Mouse (Mus musculus): ENCODE measurements around the gene Dgka. TPM values are rescaled to one million over a fixed set of nuclear protein-coding genes. Genes with fewer than 3 reads are reported as not detected.
A peak's percentile ranks its signal among the peaks of the same experiment; 100 is the strongest.

The Dgka gene
- polyA plus RNA-seq (2015; fragmentation: Nextera tagmentation; extraction: Ambion mirVana): 26.0 and 26.4 TPM in 2 replicates

DNA sequence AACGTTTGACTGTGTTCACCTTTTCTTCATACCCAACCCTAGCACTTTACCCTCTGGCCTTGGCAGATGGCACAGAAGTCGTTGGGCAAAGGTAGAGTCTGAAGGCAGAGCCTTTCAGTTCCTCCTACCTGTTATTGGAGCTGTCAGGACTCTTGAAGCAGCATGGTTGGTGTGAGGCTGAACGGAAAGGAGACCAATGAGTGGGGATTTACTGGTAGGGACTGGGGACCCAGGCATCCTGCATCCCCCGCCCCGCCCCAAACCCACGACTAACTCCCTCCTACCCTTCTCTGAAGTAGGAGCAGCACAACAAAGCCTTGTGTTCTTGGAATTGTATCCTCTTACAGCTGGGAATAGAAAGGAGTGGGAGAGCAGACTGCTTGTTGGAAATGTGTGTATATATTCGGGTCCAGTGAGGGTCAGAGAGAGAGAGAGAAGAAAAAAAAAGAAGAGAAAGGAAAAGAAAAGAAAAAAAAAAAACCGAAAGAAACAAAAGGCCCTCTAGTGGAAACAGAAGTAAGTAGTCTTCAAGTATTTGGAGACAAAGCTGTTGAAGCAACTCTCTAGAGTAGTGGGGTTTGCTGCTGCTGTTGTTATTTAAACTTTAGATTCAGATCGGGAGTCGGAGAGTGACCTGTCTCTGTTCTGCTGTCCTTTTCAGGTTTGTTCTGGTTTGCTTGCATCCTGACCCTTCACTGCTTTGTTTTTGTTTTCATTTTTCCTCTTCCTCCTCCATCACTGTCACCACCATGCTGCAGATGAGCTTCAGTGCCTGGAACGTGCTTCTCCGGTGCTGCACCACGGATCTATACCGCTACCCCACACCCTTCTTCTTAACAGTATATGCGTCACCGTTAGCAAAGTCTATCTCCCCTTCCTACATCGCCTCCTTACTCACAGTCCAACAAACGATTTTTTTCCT is at the start of gene Dgka:
TSS of gene Dgka (minus strand) at position 176 of the 922 bp plus-strand sequence.
- Histone ChIP-seq H3K27me3 (0 out of 2 replicates have a peak, but pooled peaks cover 4% of the 10 kb centered on the region), H3K9me3 (no peaks in the 10 kb centered on the region), H3K27ac (peak within 1 kb of the TSS; percentile 79), H3K4me3 (peak within 1 kb of the TSS; percentile 66), H3K4me1 (peaks cover 33% of the 10 kb centered on the region), H3K4me2 (peak within 1 kb of the TSS; percentile 63), H3K36me3 (no peaks in the 10 kb centered on the region), H3K9ac (peak within 1 kb of the TSS; percentile 62)
- ATAC-seq (ENCODE audit: insufficient number of reproducible peaks, low FRiP score, low TSS enrichment, low read depth): no peak
- 25% methylated on average over 18 of the region's 18 CpGs for WGBS

DNA sequence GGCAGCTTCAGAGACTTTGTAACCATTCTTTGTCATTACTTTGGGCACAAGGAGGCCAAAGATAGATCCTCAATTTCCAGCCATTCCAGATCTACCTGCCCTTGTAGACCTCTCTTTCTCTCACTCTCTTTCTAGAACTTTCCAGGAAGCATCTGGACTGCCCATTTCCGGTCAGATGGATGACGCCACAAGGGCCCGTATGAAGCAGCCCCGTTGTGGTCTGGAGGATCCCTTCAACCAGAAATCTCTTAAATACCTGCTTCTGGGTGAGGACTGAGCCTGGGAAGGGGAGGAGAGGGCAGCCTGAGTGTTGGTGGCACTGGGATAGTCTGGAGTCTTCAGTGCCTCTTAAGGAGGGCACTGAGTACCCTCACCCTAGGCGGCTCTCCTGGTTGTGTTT is 49.7 kb upstream of the Dgka start:
- peaks cover 13% of the 10 kb centered on the region for H3K36me3 ChIP-seq
- no peak for ATAC-seq (ENCODE audit: insufficient number of reproducible peaks, low FRiP score, low TSS enrichment, low read depth)
- H3K9ac ChIP-seq: no peak overlapping the region
- H3K27ac ChIP-seq: no peak overlapping the region
- H3K9me3 ChIP-seq: no peaks in the 10 kb centered on the region
- 87% methylated on average over 5 of the region's 5 CpGs for WGBS
- no peaks in the 10 kb centered on the region for H3K4me1 ChIP-seq
- no peak overlapping the region for H3K4me2 ChIP-seq
- H3K27me3 ChIP-seq: no peaks in the 10 kb centered on the region
- no peak overlapping the region for H3K4me3 ChIP-seq

DNA sequence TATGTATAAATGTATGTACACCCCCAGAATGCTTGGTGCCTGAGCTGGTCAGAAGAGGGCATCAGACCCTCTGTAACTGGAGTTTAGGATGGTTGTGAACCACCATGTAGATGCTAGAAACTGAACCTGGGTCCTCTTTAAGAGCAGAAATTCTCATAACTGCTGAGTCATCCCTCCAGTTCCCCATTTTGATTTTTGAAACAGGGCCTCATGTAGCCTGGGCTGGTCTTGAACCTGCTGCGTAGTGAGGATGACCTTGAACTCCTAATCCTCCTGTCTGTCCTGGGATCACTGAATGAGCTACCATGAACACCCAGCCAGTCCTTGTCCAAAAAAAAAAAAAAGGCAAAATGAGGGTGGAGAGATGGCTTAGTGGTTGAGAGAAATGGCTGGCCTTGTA is 48.6 kb upstream of the Dgka start:
- Histone ChIP-seq H3K4me2 (no peak overlapping the region), H3K36me3 (peaks cover 3% of the 10 kb centered on the region), H3K4me3 (no peak overlapping the region), H3K9me3 (no peaks in the 10 kb centered on the region), H3K27me3 (no peaks in the 10 kb centered on the region), H3K9ac (no peak overlapping the region), H3K27ac (no peak overlapping the region), H3K4me1 (no peaks in the 10 kb centered on the region)
- no peak for ATAC-seq (ENCODE audit: insufficient number of reproducible peaks, low FRiP score, low TSS enrichment, low read depth)
- 96% methylated on average over 1 of the region's 1 CpGs for WGBS

DNA sequence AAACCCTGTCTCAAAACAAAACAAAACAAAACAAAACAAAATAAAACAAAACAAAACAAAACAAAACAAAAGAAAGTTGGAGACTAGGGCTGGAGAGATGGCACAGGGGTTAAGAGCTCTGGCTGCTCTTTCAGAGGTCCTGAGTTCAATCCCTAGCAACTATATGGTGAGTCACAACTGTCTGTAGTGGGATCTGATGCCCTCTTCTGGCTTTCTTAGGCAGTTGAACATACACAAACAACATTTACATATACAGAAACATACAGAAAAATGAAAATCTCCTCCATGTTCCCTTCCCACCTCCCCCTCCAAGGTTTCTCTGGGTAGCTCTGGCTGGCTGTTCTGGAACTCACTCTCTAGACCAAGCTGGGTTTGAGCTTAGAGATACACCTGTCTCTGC is 47.4 kb upstream of the Dgka start:
- Histone ChIP-seq H3K4me2 (no peak overlapping the region), H3K36me3 (no peaks in the 10 kb centered on the region), H3K27ac (no peak overlapping the region), H3K4me1 (no peaks in the 10 kb centered on the region), H3K9ac (no peak overlapping the region), H3K4me3 (no peak overlapping the region), H3K27me3 (no peaks in the 10 kb centered on the region), H3K9me3 (no peaks in the 10 kb centered on the region)
- ATAC-seq (ENCODE audit: insufficient number of reproducible peaks, low FRiP score, low TSS enrichment, low read depth): no peak

DNA sequence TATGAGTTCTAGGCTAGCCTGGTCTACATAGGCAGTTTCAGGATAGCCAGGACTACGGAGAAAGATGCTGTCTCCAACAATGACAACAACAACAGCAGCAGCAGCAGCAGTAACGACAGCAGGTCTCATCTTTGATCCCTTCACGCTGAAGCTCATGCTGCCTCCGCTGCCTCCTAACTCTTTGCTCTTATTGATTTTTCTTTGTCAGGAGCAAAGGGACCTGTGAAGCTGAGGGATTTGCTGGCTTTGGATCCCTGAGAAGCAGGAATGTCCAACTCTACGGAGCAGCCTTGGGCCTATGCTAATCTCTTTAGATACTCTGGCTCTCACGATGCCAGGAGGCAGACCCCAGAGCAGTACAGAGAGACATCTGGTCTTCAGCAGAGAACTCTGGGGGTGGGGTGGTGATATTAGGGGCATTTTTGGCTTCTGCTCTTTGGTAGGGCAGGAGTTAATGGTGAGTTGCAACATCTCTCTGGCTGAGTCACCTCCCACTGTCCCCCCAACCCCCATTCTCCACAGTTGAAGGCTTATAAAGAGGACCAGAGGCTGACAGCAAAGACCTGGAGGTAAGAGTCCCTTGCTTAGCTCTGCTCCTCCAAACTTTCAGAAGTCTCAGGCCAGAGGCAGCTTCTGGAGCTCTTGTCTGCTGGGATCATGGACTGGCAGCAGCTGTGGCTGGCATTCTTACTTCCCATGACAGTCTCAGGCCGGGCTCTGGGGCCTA is 45.9 kb upstream of the Dgka start, which contains the start of gene Mmp19:
TSS of gene Mmp19 (plus strand) at position 513 of the 727 bp plus-strand sequence.
- no peak within 1 kb of the TSS for H3K27ac ChIP-seq
- no peaks in the 10 kb centered on the region for H3K27me3 ChIP-seq
- no peak within 1 kb of the TSS for H3K4me2 ChIP-seq
- no peaks in the 10 kb centered on the region for H3K4me1 ChIP-seq
- no peaks in the 10 kb centered on the region for H3K9me3 ChIP-seq
- WGBS: 67% methylated on average over 7 of the region's 7 CpGs
- no peak for ATAC-seq (ENCODE audit: insufficient number of reproducible peaks, low FRiP score, low TSS enrichment, low read depth)
- no peak within 1 kb of the TSS for H3K4me3 ChIP-seq
- H3K9ac ChIP-seq: no peak within 1 kb of the TSS
- H3K36me3 ChIP-seq: no peaks in the 10 kb centered on the region

DNA sequence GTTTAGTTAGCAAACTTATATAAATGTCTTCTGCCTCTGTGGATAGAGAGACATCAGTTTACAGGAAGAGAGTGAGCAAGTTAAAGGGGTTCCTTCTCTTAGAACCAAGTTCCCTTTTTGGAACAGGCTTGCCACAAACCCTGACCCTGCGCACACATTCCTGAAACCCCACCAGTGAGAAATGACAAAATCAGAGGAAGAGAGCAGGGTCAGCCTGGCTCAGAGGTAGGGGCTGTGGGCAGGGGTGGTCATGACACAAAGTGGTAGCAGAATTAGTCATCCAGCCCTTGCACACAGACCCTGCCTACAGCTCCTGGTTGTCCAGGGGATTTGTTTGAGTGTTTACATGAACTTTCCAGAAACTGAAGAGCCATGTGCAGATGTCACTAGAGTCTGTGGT is 35.5 kb upstream of the Dgka start:
- Histone ChIP-seq H3K27ac (peak overlapping the region; percentile 57), H3K4me3 (no peak overlapping the region), H3K27me3 (no peaks in the 10 kb centered on the region), H3K4me2 (no peak overlapping the region), H3K36me3 (no peaks in the 10 kb centered on the region), H3K9ac (no peak overlapping the region), H3K9me3 (peaks cover 5% of the 10 kb centered on the region; the same call in 1 of the 2 replicates), H3K4me1 (peaks cover 18% of the 10 kb centered on the region)
- WGBS: 86% methylated on average over 1 of the region's 1 CpGs
- ATAC-seq (ENCODE audit: insufficient number of reproducible peaks, low FRiP score, low TSS enrichment, low read depth): no peak

DNA sequence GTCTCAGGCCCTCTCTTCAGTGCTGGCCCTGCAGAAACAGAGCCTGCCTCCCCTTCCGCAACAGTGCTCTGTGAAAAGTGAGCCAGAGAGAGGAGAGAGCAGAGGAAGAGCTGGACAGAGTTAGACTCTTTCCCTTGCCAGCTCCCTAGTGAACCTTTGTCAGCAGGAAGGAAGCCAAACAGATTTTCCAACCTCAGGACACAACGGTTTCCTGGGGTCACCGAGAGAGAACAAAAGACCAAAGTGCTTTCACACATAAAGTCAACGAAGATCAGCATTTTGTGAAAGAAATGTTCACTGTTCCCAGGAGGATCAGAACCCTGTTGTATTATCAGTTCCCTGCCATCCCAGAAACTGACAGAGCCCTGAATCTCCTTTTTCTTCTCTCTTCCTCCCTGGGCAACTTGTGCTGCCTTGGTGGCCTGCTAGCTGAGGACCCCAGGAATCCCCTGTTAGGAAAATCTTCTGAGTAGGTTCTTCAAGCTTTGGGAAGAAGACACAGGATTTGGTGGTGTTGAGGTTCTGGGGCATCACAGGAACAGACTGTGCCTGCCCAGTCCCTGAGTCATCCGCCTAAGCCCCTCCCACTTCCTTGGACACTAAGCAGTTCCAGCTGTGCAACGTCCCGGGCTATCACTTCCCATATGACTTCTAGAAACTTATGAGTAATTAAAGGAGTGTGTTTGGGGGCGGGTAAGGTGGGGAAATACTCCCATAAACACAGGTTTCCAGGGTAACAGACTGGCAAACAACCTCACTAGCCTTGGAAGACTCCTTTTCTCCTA is 34.5 kb upstream of the Dgka start:
- Histone ChIP-seq H3K27ac (peak overlapping the region; percentile 89), H3K4me3 (no peak overlapping the region), H3K9me3 (peaks cover 4% of the 10 kb centered on the region; the same call in 1 of the 2 replicates), H3K36me3 (no peaks in the 10 kb centered on the region), H3K4me2 (no peak overlapping the region), H3K27me3 (no peaks in the 10 kb centered on the region), H3K9ac (no peak overlapping the region), H3K4me1 (peaks cover 18% of the 10 kb centered on the region)
- peak; percentile 91 for ATAC-seq (ENCODE audit: insufficient number of reproducible peaks, low FRiP score, low TSS enrichment, low read depth)
- 13% methylated on average over 8 of the region's 8 CpGs for WGBS

DNA sequence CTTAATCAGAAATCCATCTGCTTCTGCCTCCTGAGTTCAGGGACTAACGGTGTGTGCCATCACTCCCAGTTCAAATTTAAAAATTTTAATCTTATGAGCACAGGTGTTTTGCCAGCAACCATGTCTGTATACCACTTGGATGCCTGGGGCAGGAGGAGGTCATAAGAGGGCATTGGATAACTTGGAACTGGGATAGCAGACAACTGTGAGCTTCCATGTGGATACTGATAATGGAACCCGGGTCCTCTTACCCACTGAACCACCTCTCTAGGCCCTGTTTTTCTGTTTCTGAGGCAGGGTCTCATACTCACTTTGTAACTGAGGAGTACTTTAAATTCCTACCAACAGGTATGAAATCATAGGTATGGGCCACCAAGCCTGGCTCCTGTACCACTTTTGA is 33.8 kb upstream of the Dgka start:
- no peaks in the 10 kb centered on the region for H3K27me3 ChIP-seq
- peak overlapping the region; percentile 89 for H3K27ac ChIP-seq
- 86% methylated on average over 2 of the region's 2 CpGs for WGBS
- no peak overlapping the region for H3K4me3 ChIP-seq
- no peaks in the 10 kb centered on the region for H3K9me3 ChIP-seq
- no peak overlapping the region for H3K4me2 ChIP-seq
- no peak overlapping the region for H3K9ac ChIP-seq
- ATAC-seq (ENCODE audit: insufficient number of reproducible peaks, low FRiP score, low TSS enrichment, low read depth): no peak
- H3K4me1 ChIP-seq: peaks cover 18% of the 10 kb centered on the region
- H3K36me3 ChIP-seq: no peaks in the 10 kb centered on the region

DNA sequence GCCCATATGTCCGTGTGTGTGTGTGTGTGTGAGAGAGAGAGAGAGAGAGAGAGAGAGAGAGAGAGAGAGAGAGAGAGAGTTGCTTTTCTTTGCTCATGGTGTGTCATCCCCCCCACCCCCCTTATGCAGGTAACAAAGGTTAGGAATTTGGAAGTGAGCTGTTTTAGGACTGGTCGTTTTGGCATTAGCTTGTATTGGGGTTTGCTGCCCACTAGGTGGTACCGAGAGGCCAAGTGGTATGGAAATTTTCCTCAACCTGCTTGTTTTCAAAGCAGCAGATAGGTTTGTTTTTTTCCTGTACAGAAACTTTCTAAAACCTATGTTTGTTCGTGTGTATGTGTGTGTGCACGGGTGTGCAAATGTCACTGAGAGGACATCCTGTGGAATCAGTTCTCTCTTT is 29.0 kb upstream of the Dgka start:
- H3K4me1 ChIP-seq: peaks cover 4% of the 10 kb centered on the region; the same call in 1 of the 2 replicates
- no peaks in the 10 kb centered on the region for H3K9me3 ChIP-seq
- H3K27me3 ChIP-seq: no peaks in the 10 kb centered on the region
- H3K27ac ChIP-seq: no peak overlapping the region
- H3K4me3 ChIP-seq: no peak overlapping the region
- no peak overlapping the region for H3K4me2 ChIP-seq
- ATAC-seq (ENCODE audit: insufficient number of reproducible peaks, low FRiP score, low TSS enrichment, low read depth): no peak
- 20% methylated on average over 5 of the region's 5 CpGs for WGBS
- no peak overlapping the region for H3K9ac ChIP-seq
- H3K36me3 ChIP-seq: no peaks in the 10 kb centered on the region

DNA sequence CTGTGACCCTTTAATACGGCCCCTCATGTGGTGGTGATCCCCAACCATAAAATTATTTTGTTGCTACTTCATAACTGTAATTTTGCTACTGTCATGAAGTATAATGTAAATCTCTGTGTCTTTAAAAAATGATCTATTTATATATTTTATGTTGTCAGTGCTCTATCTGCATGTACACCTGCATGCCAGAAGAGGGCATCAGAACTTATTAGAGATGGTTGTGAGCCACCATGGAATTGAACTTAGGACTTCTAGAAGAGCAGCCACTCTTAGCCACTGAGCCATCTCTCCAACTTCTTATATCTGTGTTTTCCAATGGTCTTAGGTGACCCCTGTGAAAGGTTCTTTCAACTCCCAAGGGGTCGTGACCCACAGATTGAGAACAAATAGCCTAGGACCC is 28.2 kb upstream of the Dgka start:
- WGBS: 77% methylated on average over 2 of the region's 2 CpGs
- H3K4me3 ChIP-seq: no peak overlapping the region

DNA sequence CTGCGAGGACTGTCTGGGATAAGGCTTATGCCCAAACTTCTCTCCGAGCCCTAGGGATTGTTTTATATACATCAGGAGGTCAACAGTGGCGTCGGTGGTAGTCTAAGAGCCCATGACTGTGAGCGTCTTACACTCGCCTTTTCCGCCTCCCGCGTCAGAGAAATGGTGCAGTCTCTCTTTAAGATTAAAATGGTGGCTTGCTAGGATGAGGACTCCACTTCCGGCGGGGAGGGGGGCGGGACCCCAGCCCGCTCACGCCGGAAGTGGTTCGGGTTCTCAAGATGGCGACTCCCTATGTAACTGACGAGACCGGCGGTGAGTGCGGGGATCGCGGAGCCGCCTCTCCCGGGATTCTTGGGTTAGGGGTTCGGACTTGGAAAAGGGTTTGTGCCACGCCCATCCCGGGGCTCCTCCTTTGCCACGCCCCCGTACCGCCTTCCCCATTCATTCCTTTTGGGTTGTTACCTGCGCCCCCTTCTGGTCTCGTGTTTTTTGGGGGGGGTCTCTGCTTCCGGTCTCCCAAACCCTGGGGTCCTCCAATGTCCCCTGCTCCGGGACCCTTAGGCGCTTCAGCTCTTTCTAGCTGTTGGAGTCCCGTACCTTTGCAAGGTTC is 3.7 kb upstream of the Dgka start:
- peak overlapping the region; percentile 72 for H3K9ac ChIP-seq
- ATAC-seq (ENCODE audit: insufficient number of reproducible peaks, low FRiP score, low TSS enrichment, low read depth): peak; percentile 87
- WGBS: under 1% methylated on average over 37 of the region's 37 CpGs
- peak overlapping the region; percentile 83 for H3K4me2 ChIP-seq
- no peaks in the 10 kb centered on the region for H3K9me3 ChIP-seq
- peaks cover 27% of the 10 kb centered on the region for H3K4me1 ChIP-seq
- peaks cover 4% of the 10 kb centered on the region; the same call in 1 of the 2 replicates for H3K36me3 ChIP-seq
- peak overlapping the region; percentile 78 for H3K4me3 ChIP-seq
- H3K27ac ChIP-seq: peak overlapping the region; percentile 97
- no peaks in the 10 kb centered on the region for H3K27me3 ChIP-seq

More for the DNA sequence above, 28.2 kb upstream of the Dgka start:
- Histone ChIP-seq H3K9ac (no peak overlapping the region), H3K4me2 (no peak overlapping the region), H3K27me3 (no peaks in the 10 kb centered on the region), H3K9me3 (no peaks in the 10 kb centered on the region), H3K36me3 (peaks cover 3% of the 10 kb centered on the region; the same call in 1 of the 2 replicates), H3K4me1 (no peaks in the 10 kb centered on the region), H3K27ac (no peak overlapping the region)
- ATAC-seq (ENCODE audit: insufficient number of reproducible peaks, low FRiP score, low TSS enrichment, low read depth): no peak
